Mouse (Mus musculus) E14TG2a.4 (cell line): ENCODE results near the gene Fbxw21.

ENCODE experiments used
- H3K27me3 ChIP-seq: 2 replicates; pipeline ENCODE4 v1.6.1; 2014; ENCODE audit warnings: low read length, control low read depth; ENCODE audit not compliant: insufficient read depth
- H3K36me3 ChIP-seq: 2 replicates; pipeline ENCODE4 v1.6.1; 2014; ENCODE audit warnings: low read length, control low read depth; ENCODE audit not compliant: insufficient read depth
- H3K4me1 ChIP-seq: replicated peaks from 2 replicates; pipeline ENCODE4 v1.6.1; 2014; ENCODE audit warnings: low read depth, low read length, control low read depth
- H3K4me3 ChIP-seq: replicated peaks from 2 replicates; pipeline ENCODE4 v1.5.1; 2014; ENCODE audit warnings: mild to moderate bottlenecking, low read length
- H3K9me3 ChIP-seq: 2 replicates; pipeline ENCODE4 v1.6.1; 2014; ENCODE audit warnings: low read length, control low read depth
- CTCF ChIP-seq: conservative IDR thresholded peaks from 2 replicates; pipeline ENCODE4 v1.5.1; 2014; ENCODE audit warnings: low read length
- NANOG ChIP-seq: IDR thresholded peaks from 2 replicates; pipeline ENCODE4 v1.6.1; 2014; ENCODE audit warnings: borderline replicate concordance, low read length, mixed read lengths
- POU5F1 ChIP-seq: IDR thresholded peaks from 2 replicates; pipeline ENCODE4 v1.6.1; 2014; ENCODE audit warnings: low read length, borderline replicate concordance

Gene Fbxw21

GRCm38 (mm10) chr9:109118106-109118505 lies 43.7 kb downstream of the Fbxw21 start:
- no peaks in the 10 kb centered on the region for H3K9me3 ChIP-seq
- H3K36me3 ChIP-seq: peaks cover 64% of the 10 kb centered on the region
- TF ChIP-seq NANOG: no peak
- no peak for TF ChIP-seq CTCF
- TF ChIP-seq POU5F1: no peak
- no peaks in the 10 kb centered on the region for H3K27me3 ChIP-seq
- no peak overlapping the region for H3K4me3 ChIP-seq
- H3K4me1 ChIP-seq: peaks cover 30% of the 10 kb centered on the region

- Histone ChIP-seq H3K9me3 (no peaks in the 10 kb centered on the region), H3K36me3 (peaks cover 83% of the 10 kb centered on the region), H3K27me3 (no peaks in the 10 kb centered on the region), H3K4me1 (peaks cover 27% of the 10 kb centered on the region), H3K4me3 (no peak overlapping the region)
- TF ChIP-seq NANOG: no peak
These were observed 45.6 kb downstream of the Fbxw21 start for GRCm38 (mm10) chr9:109116205-109116604.

GRCm38 (mm10) chr9:109114871-109115270 lies 47.0 kb downstream of the Fbxw21 start:
- no peak for TF ChIP-seq POU5F1
- TF ChIP-seq NANOG: no peak
- Histone ChIP-seq H3K27me3 (no peaks in the 10 kb centered on the region), H3K9me3 (peaks cover 6% of the 10 kb centered on the region; the same call in 1 of the 2 replicates), H3K36me3 (peaks cover 96% of the 10 kb centered on the region), H3K4me1 (peaks cover 20% of the 10 kb centered on the region), H3K4me3 (no peak overlapping the region)

GRCm38 (mm10) chr9:109114276-109114675 lies 47.6 kb downstream of the Fbxw21 start:
- H3K27me3 ChIP-seq: no peaks in the 10 kb centered on the region
- H3K9me3 ChIP-seq: peaks cover 12% of the 10 kb centered on the region; the same call in 1 of the 2 replicates
- TF ChIP-seq CTCF: no peak
- TF ChIP-seq POU5F1: no peak
- no peak for TF ChIP-seq NANOG
- H3K4me1 ChIP-seq: peaks cover 14% of the 10 kb centered on the region
- no peak overlapping the region for H3K4me3 ChIP-seq
- peaks cover 100% of the 10 kb centered on the region for H3K36me3 ChIP-seq

- Histone ChIP-seq H3K4me3 (no peak overlapping the region), H3K4me1 (peaks cover 6% of the 10 kb centered on the region), H3K36me3 (peaks cover 100% of the 10 kb centered on the region), H3K9me3 (peaks cover 13% of the 10 kb centered on the region; the same call in 1 of the 2 replicates), H3K27me3 (no peaks in the 10 kb centered on the region)
- TF ChIP-seq POU5F1 (no peak), CTCF (no peak), NANOG (no peak)
These were observed 48.5 kb downstream of the Fbxw21 start for GRCm38 (mm10) chr9:109113331-109113730.

GRCm38 (mm10) chr9:109111591-109111990 lies 50.2 kb downstream of the Fbxw21 start:
- Histone ChIP-seq H3K27me3 (no peaks in the 10 kb centered on the region), H3K9me3 (peaks cover 13% of the 10 kb centered on the region; the same call in 1 of the 2 replicates), H3K4me1 (no peaks in the 10 kb centered on the region), H3K36me3 (peaks cover 96% of the 10 kb centered on the region), H3K4me3 (no peak overlapping the region)
- TF ChIP-seq NANOG: no peak
- no peak for TF ChIP-seq POU5F1
- TF ChIP-seq CTCF: no peak

GRCm38 (mm10) chr9:109111101-109111500 lies 50.7 kb downstream of the Fbxw21 start:
- TF ChIP-seq POU5F1: no peak
- TF ChIP-seq CTCF: no peak
- no peak for TF ChIP-seq NANOG
- Histone ChIP-seq H3K4me3 (no peak overlapping the region), H3K4me1 (peaks cover 2% of the 10 kb centered on the region; the same call in 1 of the 2 replicates), H3K27me3 (no peaks in the 10 kb centered on the region), H3K36me3 (peaks cover 96% of the 10 kb centered on the region), H3K9me3 (peaks cover 13% of the 10 kb centered on the region; the same call in 1 of the 2 replicates)

- H3K9me3 ChIP-seq: peaks cover 13% of the 10 kb centered on the region; the same call in 1 of the 2 replicates
- peaks cover 96% of the 10 kb centered on the region for H3K36me3 ChIP-seq
- H3K4me1 ChIP-seq: peaks cover 11% of the 10 kb centered on the region
- H3K27me3 ChIP-seq: no peaks in the 10 kb centered on the region
- TF ChIP-seq CTCF (no peak), NANOG (no peak), POU5F1 (no peak)
- no peak overlapping the region for H3K4me3 ChIP-seq
These were observed 51.6 kb downstream of the Fbxw21 start for GRCm38 (mm10) chr9:109110240-109110639.

GRCm38 (mm10) chr9:109107341-109107740 lies 54.5 kb downstream of the Fbxw21 start:
- H3K4me1 ChIP-seq: peaks cover 30% of the 10 kb centered on the region

More at GRCm38 (mm10) chr9:109107341-109107740, 54.5 kb downstream of the Fbxw21 start:
- Histone ChIP-seq H3K9me3 (peaks cover 13% of the 10 kb centered on the region; the same call in 1 of the 2 replicates), H3K4me3 (no peak overlapping the region), H3K27me3 (no peaks in the 10 kb centered on the region), H3K36me3 (peaks cover 95% of the 10 kb centered on the region)
- TF ChIP-seq POU5F1: no peak
- TF ChIP-seq CTCF: no peak
- TF ChIP-seq NANOG: no peak
